Mouse (Mus musculus): ENCODE results near the gene Abca7.

Gene Abca7

DNA sequence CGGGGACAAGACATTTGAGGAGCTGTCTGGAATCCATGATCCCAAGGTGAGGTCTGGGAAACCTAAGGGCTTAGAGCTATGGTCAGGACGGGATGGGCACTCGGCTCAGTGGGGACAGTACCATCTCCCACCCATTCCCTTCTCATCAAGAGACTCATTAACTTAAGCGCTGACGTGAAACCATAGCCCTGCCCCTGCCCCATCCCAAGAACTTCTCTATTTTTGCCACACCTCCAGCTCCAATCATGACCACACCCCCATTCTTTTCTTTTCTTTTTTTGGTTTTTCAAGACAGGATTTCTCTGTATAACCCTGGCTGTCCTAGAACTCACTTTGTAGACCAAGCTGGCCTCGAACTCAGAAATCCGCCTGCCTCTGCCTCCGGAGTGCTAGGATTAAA, 21.6 kb upstream of the Abca7 start:
- DNase-seq = no peak

- DNase-seq = no peak
Measured at GRCm38 (mm10) chr10:79976071-79976721, 20.1 kb upstream of the Abca7 start.

GRCm38 (mm10) chr10:79976722-79977107, 19.6 kb upstream of the Abca7 start:
- no peak for DNase-seq

GRCm38 (mm10) chr10:79977324-79977723, 19.0 kb upstream of the Abca7 start:
- no peak for DNase-seq

- no peak for DNase-seq
Measured at GRCm38 (mm10) chr10:79978061-79978460, 18.2 kb upstream of the Abca7 start.

GRCm38 (mm10) chr10:79979401-79980155, 16.7 kb upstream of the Abca7 start:
- DNase-seq = no peak

GRCm38 (mm10) chr10:79983205-79983604, 13.1 kb upstream of the Abca7 start:
- DNase-seq = no peak

DNA sequence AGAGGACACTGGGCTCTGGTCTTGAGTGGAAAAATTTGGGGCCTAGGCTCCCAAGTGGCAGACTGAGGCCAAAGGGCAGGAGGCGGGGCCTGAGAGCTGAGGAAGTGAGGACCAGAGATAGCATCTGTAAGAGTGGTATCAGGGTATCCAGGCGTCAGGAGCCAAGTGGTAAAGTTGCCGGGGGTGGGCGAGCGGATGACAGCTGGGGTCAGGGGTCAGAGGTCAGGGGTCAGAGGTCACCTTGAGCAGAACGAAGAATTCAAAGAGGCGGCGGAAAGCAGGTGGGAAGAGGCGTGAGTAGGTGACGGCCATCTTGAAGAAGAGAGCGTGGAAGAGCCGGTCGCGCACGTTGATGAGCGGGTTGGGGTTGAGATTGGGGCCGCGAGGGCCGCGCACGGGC, 12.6 kb upstream of the Abca7 start:
- peak; percentile 67 for DNase-seq

DNA sequence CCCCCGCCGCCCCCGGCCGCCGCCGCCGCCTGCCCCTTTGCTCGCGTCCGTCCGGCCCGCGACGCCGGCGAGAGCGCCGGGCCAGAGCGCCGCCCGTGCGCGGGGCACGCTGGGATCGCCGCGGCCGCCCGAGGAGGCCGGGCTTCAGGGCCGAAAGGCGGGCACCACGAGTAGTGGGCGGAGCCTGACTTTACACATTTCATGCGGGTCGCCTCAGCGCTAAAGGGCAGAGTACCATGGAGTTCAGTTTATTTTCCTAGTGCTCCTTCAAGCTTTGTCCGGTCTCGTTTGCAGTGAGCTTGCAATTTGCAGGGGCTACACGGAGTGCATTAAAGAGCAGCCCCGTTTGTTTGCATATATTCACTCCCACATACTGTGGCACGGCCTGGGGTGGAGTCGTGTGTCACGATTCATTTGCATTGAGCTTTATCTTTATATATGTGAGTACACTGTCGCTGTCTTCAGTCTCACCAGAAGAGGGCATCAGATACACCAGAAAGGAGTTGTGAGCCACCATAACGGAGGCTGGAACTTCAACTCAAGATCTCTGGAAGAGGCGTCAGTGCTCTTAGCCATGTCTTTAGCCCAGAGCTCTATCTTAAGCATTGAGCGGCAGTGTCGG, 12.0 kb upstream of the Abca7 start, which contains the start of gene Tmem259:
Gene Tmem259 (minus strand): TSS at position 136 of the 622 bp plus-strand sequence.
- DNase-seq = peak; percentile 85 to 86

GRCm38 (mm10) chr10:79984871-79985270, 11.4 kb upstream of the Abca7 start:
- DNase-seq = peak; percentile 93 to 94

GRCm38 (mm10) chr10:79985334-79986231, 10.7 kb upstream of the Abca7 start:
- DNase-seq = peak; percentile 75 to 77

DNA sequence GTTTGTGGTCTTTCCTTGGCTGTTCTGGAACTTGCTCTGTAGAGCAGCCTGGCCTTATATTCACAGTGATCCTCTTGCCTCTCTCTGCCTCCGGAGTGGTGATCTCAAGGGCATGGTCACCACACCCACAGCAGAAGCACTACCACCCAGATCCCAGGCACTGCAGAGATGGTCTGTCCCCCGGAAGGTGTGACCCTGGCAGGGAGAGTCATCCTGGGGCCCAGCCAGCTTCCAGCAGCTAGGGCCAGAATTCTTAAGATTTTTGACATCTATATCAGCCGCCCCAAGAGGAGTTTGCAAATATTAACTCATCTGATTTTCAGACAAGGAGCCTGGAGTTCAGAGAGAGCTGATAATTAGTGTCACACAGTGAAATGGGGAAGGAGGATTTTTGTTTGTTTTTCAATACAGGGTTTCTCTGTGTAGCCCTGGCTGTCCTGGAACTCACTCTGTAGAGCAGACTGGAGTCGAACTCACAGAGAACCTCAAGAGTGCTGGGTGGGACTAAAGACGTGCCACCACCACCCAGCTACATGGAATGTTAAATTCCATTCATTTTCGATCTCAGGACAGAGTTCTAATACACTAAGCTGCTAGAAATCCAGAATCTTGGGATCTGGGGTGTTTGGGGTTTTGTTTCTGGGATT, 9.9 kb upstream of the Abca7 start:
- DNase-seq = no peak

- DNase-seq = peak; percentile 91 to 93
Measured at GRCm38 (mm10) chr10:79986963-79987362, 9.3 kb upstream of the Abca7 start.

DNA sequence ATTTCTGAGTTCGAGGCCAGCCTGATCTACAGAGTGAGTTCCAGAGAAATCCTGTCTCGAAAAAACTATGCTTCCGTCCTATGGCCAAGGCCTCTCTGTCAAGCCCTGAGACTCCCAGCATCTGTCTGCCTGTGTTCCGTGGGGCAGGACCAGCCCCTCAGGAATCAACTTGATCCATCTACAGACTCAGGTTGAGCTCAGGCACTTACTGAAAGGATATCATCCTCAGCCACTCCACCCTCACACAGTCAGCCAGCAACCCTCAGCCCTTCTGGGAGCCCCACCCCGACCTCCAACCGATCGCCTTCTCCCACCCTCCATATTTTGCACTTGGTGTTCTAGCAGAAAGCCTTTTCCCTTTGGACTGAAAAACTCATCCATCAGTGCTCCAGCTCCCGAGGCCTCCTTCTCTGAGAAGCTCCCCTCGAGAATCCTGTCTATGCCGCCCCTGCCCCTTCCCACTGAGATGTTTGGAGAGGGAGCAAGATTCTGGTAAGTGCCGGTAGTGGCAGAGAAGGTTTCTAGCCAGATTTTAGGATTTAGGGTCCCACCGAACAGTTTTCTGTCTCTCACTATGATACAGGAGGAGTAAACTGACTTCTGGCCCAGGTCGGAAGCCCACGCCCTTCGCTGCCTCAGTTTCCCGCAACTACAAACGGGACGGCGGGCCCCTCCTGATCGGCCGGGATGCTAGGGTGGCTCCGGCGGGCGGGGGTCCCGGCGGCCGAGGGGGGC, 8.4 kb upstream of the Abca7 start:
- no peak for DNase-seq

DNA sequence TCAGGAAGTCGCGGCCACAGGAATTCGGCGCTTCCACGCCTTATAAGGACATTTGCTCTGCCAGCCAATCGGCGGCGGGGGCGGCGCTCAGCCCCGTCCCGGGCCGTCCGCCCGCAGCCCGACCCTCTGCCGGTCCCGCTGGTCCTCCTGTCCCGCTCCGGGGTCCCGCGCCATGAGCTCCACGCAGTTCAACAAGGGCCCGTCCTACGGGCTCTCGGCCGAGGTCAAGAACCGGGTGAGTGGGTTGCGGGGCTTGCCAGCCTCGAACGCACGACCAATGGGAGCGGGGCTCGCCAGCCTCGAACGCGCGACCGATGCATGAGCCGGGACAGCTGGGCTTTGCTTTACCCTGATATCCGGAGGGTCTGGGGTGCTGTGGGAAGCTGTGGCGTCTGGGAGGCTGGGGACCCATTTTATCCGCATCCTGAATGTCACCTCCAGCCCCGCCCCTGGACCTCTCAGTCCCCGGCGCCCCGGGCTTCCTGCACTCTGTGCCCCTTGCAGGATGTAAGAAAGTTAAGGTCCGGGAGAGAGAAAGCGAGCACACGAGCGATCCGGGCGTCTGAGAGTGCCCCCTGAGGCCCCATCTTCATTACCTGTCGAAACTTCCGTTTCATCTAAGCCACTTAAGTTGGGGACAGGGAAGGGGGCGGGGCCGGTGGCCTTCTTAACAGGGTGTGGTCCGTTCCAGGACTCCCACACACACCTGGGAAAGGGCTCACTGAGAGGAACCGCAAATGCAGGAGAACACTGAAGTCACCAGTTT, 7.6 kb upstream of the Abca7 start, which contains the start of gene Cnn2:
Gene Cnn2 (plus strand): TSS at position 79 of the 766 bp plus-strand sequence.
- no peak for DNase-seq

DNA sequence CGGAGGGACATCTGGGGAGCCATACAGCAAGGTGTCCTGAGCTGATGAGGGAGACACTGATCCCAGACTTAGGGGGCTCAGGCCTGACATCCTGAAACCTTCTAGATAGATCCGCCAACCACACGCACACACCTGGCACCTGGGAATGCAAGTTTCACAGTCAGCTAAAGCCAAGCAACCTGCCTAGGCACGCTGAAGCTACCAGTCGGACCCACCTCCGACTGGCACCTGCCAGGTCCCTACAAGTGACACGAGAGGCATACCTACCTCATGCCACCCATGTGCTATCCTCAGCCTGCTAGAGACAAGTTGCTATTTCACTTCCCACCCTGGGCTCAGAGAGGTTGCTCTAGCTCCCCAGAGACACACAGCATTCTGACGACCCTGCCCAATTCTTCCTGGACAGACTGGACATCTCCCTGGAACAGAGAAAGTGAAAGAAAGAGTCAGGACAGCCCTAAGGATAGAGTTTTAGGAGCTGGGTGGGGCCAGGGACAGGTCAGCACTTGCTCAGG, 7.0 kb upstream of the Abca7 start:
- DNase-seq = no peak

DNA sequence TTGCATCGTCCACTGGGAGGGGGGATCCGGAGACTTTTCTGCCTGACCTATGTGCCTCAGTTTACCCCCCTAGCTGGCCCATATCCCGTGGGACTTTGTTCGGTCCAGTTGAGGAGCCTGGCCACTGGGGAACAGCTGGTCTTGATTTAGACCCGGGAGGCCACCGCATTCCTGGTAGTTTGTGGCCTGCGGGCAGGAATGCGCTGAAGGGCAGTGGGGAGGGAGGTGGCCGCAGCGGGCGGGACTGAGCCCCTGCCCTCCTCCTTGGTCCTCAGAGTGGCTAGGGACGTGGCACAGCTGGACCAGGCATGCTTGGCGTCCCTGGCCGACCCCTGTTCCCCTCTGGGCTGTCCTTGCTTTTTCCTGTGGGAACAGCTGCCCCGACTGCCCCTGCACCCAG, 6.4 kb upstream of the Abca7 start:
- no peak for DNase-seq

DNA sequence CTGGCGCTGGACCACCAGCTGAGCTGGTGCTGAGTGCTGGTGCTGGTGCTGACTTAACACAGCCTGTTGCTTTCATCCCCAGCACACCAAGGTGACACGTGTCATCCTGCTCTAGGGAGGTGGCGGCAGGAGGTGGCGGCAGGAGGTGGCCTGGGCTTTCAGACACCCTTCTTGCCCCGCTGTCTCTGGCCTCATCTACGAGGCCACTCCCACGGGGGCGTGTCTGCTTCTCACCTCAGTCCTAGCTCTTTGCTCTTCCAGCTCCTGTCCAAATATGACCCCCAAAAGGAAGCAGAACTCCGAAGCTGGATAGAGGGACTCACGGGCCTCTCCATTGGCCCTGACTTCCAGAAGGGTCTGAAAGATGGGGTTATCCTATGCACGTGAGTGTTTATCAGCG, 5.2 kb upstream of the Abca7 start:
- DNase-seq = no peak

GRCm38 (mm10) chr10:79991548-79991947, 4.7 kb upstream of the Abca7 start:
- DNase-seq = no peak

DNA sequence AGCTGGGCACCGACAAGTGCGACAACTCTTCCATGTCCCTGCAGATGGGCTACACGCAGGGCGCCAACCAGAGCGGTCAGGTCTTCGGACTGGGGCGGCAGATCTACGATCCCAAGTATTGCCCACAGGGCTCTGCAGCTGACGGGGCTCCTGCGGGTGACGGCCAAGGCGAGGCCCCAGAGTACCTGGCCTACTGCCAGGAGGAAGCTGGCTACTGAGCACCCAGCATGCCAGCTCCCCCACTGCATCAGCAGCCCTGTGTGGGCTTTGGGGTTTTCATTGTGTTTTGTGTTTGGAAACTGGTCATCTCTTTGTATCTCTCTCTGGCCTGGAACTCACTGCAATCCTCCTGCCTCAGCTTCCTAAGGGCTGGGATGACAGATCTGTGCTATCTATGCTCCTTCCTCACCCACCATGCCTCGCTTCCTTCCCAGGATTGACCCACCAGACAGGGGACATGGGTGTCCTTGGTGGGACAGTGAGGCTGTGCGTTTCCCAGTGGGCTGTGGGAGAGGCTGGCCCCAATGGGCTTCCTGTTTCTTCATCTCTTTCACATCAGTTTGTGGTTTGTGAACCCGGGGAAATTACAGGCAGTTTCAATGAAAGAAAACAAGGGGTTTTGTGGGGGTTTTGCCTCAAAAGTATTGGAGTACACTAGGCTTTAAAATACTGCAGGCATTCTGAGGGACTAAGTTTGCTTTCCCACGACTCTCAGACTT, 1.7 kb upstream of the Abca7 start:
- DNase-seq = no peak

Data from cerebellum, postnatal 36 days (tissue).